In the genomic region with DNA sequence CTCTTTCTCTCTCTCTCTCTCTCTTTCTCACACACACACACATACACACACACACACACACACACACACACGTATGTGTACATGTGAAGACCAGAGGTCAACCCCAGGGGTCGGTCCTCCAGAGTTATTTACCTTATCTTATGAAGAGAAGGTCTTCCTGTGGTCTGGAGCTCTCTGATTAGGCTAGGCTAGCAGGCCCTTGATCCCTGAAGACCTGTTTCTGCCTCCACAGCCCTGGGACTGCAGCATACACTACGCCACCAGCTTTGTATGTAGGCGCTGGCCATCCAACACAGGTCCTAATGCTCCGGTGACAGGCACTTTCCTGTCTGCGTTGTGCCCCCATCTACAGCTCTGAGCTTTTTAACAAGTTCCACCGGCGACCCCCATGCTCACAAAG, we compare ENCODE assay signal across 23 mouse cellular contexts.
DNase-seq lines count a peak whose midpoint lies in the region; ATAC-seq and TF ChIP-seq lines count a peak whose summit lies in the region.
"Had no signal": no experiment of that assay in that cellular context is flagged by ENCODE, and none has a peak within 500 bp of the region (broad histone marks: within the 10 kb centered on the region; RNA-seq: fewer than 3 reads in every experiment).

No protein-coding gene starts in this region.

- no peaks in the 10 kb centered on the region; the same call in 1 of the 2 replicates for H3K79me2 ChIP-seq in MEL (ENCODE audit: control insufficient read depth, insufficient read depth, low read length, poor library complexity)

- 49% methylated on average over 8 of the region's 8 CpGs for WGBS in liver, embryonic 14.5 days (ENCODE audit: insufficient replicate concordance)

- peaks cover 8 to 16% of the 10 kb centered on the region in 2 experiments for H3K4me1 ChIP-seq in MEL (ENCODE audit: control insufficient read depth in 1 of 2, insufficient read depth in 2 of 2, low read length in 2 of 2)
- H3K4me1 ChIP-seq in liver, embryonic 14.5 days (replicated peaks; ENCODE audit: control insufficient read depth in 2 of 2, insufficient read depth in 2 of 2, low read length in 1 of 2): peaks cover 11 to 31% of the 10 kb centered on the region in 2 experiments
- H3K4me1 ChIP-seq: heart, embryonic 12.5 days; heart, embryonic 15.5 days; hindbrain, embryonic 10.5 days; hindbrain, embryonic 13.5 days had no signal

- H3K9me3 ChIP-seq in MEL (replicated peaks; ENCODE audit: insufficient read depth, low read length): no peaks in the 10 kb centered on the region
- no peaks in the 10 kb centered on the region for H3K9me3 ChIP-seq in liver, embryonic 14.5 days (ENCODE audit: control insufficient read depth, low read length)
- H3K9me3 ChIP-seq: embryonic facial prominence, embryonic 12.5 days; embryonic facial prominence, embryonic 15.5 days; heart, embryonic 12.5 days; heart, embryonic 15.5 days; hindbrain, embryonic 10.5 days; hindbrain, embryonic 13.5 days had no signal

- TF ChIP-seq RAD21 in MEL (IDR thresholded peaks at IDR 0.05; ENCODE audit: low read depth, low read length): no peak

- TF ChIP-seq CTCF in MEL (IDR thresholded peaks at IDR 0.05 in 2 of 3, conservative IDR thresholded peaks at IDR 0.05 in 1 of 3; ENCODE audit: control insufficient read depth in 1 of 3, insufficient read depth in 1 of 3, low read depth in 2 of 3, low read length in 3 of 3, poor library complexity in 1 of 3, severe bottlenecking in 1 of 3): no peak
- no peak for TF ChIP-seq CTCF in liver, embryonic 14.5 days (IDR thresholded peaks at IDR 0.05; ENCODE audit: low read depth)

- peak; percentile 34; the same call in 1 of the 2 replicates for ATAC-seq in liver, embryonic 14.5 days (ENCODE audit: insufficient read depth)
- ATAC-seq in megakaryocyte-erythroid progenitor cell, adult 5-6 weeks (replicated peaks; ENCODE audit: low FRiP score, low TSS enrichment, poor library complexity, severe bottlenecking): peak; percentile 58
- ATAC-seq: forebrain, embryonic 14.5 days; hindbrain, embryonic 16.5 days; Patski had no signal

- no peak overlapping the region for H3K4me2 ChIP-seq in liver, embryonic 14.5 days (ENCODE audit: low read depth)
- H3K4me2 ChIP-seq: embryonic facial prominence, embryonic 12.5 days; embryonic facial prominence, embryonic 15.5 days; heart, embryonic 12.5 days; heart, embryonic 15.5 days; hindbrain, embryonic 13.5 days had no signal

- peaks cover 7 to 16% of the 10 kb centered on the region in 2 experiments for H3K36me3 ChIP-seq in MEL (ENCODE audit: control insufficient read depth in 1 of 2, insufficient read depth in 2 of 2, low read length in 2 of 2)
- no peaks in the 10 kb centered on the region for H3K36me3 ChIP-seq in liver, embryonic 14.5 days (replicated peaks; ENCODE audit: control insufficient read depth, insufficient read depth, low read depth)
- H3K36me3 ChIP-seq: embryonic facial prominence, embryonic 12.5 days; embryonic facial prominence, embryonic 15.5 days; heart, embryonic 12.5 days; heart, embryonic 15.5 days; hindbrain, embryonic 10.5 days; hindbrain, embryonic 13.5 days had no signal

- H3K9ac ChIP-seq in MEL (ENCODE audit: control insufficient read depth, low read depth, low read length, poor library complexity, severe bottlenecking): no peak overlapping the region
- H3K9ac ChIP-seq in liver, embryonic 14.5 days (replicated peaks): no peak overlapping the region
- H3K9ac ChIP-seq: embryonic facial prominence, embryonic 12.5 days; embryonic facial prominence, embryonic 15.5 days; heart, embryonic 12.5 days; heart, embryonic 15.5 days; hindbrain, embryonic 13.5 days had no signal

- no peak for TF ChIP-seq POLR2A in MEL (IDR thresholded peaks at IDR 0.05; ENCODE audit: control insufficient read depth in 1 of 2, insufficient read depth in 1 of 2, low read depth in 1 of 2, low read length in 2 of 2, poor library complexity in 1 of 2)

- no peak for TF ChIP-seq EP300 in MEL (IDR thresholded peaks at IDR 0.05; ENCODE audit: low read depth in 1 of 2, low read length in 2 of 2)
- 0 out of 2 replicates have a peak, but pooled peaks have one; percentile 11 for TF ChIP-seq EP300 in liver, embryonic 14.5 days (IDR thresholded peaks at IDR 0.05; ENCODE audit: low read depth)

- H3K27me3 ChIP-seq in MEL (ENCODE audit: control insufficient read depth in 1 of 2, insufficient read depth in 2 of 2, low read length in 2 of 2): no peaks in the 10 kb centered on the region
- no peaks in the 10 kb centered on the region for H3K27me3 ChIP-seq in liver, embryonic 14.5 days (ENCODE audit: control insufficient read depth, insufficient read depth, low read length)
- H3K27me3 ChIP-seq: embryonic facial prominence, embryonic 12.5 days; embryonic facial prominence, embryonic 15.5 days; hindbrain, embryonic 13.5 days; Patski had no signal

- H3K4me3 ChIP-seq in MEL (ENCODE audit: control insufficient read depth in 1 of 2, insufficient read depth in 1 of 2, low read depth in 2 of 2, low read length in 2 of 2): no peak overlapping the region
- no peak overlapping the region for H3K4me3 ChIP-seq in liver, embryonic 14.5 days (ENCODE audit: insufficient read depth in 1 of 2, low read depth in 2 of 2, low read length in 2 of 2)
- H3K4me3 ChIP-seq: embryonic facial prominence, embryonic 12.5 days; embryonic facial prominence, embryonic 15.5 days; heart, embryonic 12.5 days; heart, embryonic 15.5 days; hindbrain, embryonic 10.5 days; hindbrain, embryonic 13.5 days had no signal

- DNase-seq in 416B (ENCODE audit: low read depth): peak; percentile 38
- DNase-seq in MEL (ENCODE audit: low read depth, low spot score): no peak
- no peak for DNase-seq in liver, embryonic 14.5 days (ENCODE audit: low read depth in 3 of 3, low spot score in 3 of 3)
- no peak for DNase-seq in kidney, postnatal 4 days
- no peak for DNase-seq in adrenal gland, postnatal 36 days
- DNase-seq: adrenal gland, postnatal 10 days; cerebellum, adult 11 months; cerebellum, adult 2 months; cerebellum, postnatal 10 days; gastrocnemius, postnatal 25 days; heart, adult 18-20 months; heart, postnatal 10 days; heart, postnatal 36 days had no signal

- H3K27ac ChIP-seq in MEL (ENCODE audit: control insufficient read depth, low read depth, low read length): no peak overlapping the region
- H3K27ac ChIP-seq in liver, embryonic 14.5 days: no peak overlapping the region
- H3K27ac ChIP-seq: embryonic facial prominence, embryonic 12.5 days; embryonic facial prominence, embryonic 15.5 days; heart, embryonic 15.5 days; hindbrain, embryonic 10.5 days; hindbrain, embryonic 13.5 days had no signal

TF ChIP-seq in MEL, 35 proteins besides CTCF, POLR2A, EP300 and RAD21:
- TF ChIP-seq TAL1 (IDR thresholded peaks at IDR 0.05; ENCODE audit: low read length) (0 out of 2 replicates have a peak, but pooled peaks have one; percentile 3), UBTF (IDR thresholded peaks at IDR 0.05; ENCODE audit: borderline replicate concordance, insufficient read depth, low read depth, low read length) (no peak)
